Mouse (Mus musculus) ES-E14 (cell line): ENCODE results near the gene Brat1.

Experiments used
- CHD2 ChIP-seq: IDR thresholded peaks from 2 replicates; pipeline ENCODE4 v1.6.1; 2014; ENCODE audit warnings: mild to moderate bottlenecking, low read depth, low read length, inconsistent platforms
- HCFC1 ChIP-seq: IDR thresholded peaks from 2 replicates; pipeline ENCODE4 v1.6.1; 2012; ENCODE audit warnings: low read length, inconsistent platforms, borderline replicate concordance; ENCODE audit not compliant: insufficient read depth
- MAFK ChIP-seq: IDR thresholded peaks from 2 replicates; pipeline ENCODE4 v1.6.1; 2014; ENCODE audit warnings: mild to moderate bottlenecking, low read depth, low read length, inconsistent platforms; ENCODE audit not compliant: insufficient read depth
- ZC3H11A ChIP-seq: IDR thresholded peaks from 2 replicates; pipeline ENCODE4 v1.6.1; 2012; ENCODE audit warnings: low read depth, mild to moderate bottlenecking, inconsistent platforms, low read length, borderline replicate concordance
- ZNF384 ChIP-seq: IDR thresholded peaks from 2 replicates; pipeline ENCODE4 v1.6.1; 2012; ENCODE audit warnings: low read depth, low read length, inconsistent platforms

DNA sequence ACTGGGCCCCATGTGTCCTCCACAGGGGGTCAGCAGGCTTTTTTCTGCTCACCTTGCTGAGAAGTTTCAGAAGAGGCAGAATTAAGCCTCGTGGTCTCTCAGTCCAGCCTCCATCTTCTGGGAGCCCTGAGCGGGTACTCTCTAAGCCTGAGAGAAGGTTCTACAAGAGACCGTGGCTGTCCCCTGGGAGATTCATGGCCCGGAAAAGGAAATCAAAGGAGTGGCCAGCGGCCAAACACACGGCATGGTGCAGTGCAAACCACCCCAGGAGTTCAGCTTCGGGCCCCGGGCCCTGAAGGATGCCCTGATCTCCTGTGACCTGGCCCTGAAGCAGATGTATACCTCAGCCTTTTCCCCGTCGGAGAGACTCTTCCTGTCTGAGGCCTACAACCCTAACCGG lies 36.2 kb downstream of the Brat1 start:
- TF ChIP-seq MAFK (no peak), ZNF384 (no peak), HCFC1 (no peak), ZC3H11A (no peak), CHD2 (no peak)
